Mouse (Mus musculus) frontal cortex, postnatal 10 days (tissue): Measurements from ENCODE around the gene Irak4.

ENCODE experiments used
- DNase-seq, 2 experiments: peaks; one replicate each; pipeline ENCODE4 v3.0.0; 2022; ENCODE audit warnings: low spot score in 2 of 2, mixed read lengths in 1 of 2

The Irak4 gene

DNA sequence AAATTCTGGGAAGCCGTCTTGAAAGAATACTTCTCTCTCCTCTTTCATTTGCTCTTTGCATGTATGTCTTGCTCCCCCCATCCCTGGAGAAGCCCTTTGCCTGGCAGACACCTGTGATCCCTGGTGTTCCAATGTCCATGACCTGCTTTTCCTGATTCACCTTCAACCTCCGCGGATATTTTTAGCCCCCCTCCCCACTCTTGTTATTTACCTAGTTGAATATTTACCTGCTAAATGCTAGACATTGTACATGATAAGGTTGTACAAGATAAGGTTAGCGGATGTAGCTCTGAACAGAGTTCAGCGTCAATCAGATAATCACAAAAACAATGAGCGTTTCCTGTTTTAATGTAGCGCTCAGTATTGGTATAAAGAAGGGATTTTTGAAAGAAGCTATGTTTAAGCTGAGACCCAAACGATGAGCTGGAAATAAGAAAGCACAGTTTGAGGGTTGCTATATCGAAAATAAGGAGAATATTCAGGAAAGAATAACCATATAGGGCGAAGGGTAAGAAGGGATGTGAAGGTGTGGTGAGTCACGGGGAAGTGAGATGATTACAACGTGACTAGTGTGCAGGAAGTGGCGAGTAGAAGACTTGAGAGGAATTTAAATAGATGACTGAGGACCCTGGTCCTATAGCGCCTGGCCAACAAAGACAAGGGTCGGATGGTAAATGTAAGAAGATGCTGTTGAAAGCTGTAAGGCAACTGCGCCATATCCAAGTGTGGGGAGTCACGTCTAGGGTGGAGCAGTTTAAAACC lies 15.6 kb downstream of the Irak4 start:
- no peak for DNase-seq

DNA sequence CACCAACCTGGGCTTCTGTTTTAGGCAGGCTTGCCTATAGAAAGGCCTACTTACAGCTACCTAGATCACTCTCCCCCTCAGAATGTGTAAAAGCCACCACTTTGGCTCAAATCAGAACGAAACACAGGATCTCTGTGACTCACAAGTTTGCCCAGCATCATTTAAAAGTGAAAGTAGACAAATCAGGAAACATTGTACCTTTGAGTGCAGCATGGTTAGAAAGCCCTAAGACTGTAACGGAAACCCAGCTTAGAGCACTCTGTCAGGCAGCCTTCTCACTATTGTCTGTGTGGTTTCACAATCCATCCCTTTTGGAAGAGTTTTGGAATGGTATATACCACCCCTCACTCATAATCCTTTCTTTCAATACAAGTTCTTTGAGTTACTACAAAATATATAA lies 21.5 kb downstream of the Irak4 start:
- no peak for DNase-seq

DNA sequence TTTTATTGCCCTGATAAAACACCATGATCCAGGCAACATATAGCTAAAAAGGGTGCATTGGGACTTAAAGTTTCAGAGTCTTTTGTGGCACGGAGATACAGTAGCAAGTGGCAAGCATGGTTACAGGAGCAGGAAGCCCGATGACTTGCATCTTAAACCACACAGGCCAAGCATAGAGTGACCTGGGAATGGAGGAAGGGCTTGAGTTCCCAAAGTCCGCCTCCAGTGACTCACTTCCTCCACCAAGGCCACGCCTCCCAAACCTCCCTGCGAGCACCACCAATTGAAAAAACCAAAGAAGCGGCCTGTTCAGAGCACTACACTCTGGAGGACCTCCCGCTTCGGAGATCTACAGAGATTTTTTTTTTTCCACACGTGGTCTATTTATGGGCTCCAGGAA lies 22.4 kb downstream of the Irak4 start:
- no peak for DNase-seq

DNA sequence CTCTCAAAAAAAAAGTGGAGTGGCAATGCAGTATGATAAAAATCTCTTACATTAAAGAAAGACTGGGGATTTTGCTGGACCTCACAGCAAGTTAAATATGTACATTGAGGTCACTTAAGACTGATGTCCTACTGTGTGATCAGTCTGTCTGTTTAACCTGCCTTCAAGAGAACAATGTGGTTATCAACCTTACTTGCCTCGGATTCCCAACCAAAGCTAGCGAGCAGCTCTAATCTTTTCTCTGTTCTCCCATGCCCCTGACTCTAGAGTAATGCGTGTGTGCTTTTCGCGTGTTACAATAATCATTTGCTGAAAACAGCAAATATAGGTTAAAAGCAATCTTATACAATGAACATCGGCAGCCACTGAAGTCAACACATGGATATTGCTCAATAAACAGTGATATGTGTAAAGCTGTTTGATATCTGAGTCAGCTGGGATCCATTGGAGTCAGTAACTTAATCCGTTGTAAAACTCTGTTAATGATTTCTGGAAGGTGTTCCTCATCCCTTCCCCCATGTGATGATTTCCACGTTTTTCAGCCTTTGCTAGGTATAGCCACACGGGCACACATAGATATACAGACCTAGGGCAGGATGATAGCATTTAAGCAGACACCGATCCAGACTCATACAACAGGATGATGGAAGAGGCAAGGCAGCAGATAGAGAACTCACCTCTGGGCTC lies 25.2 kb downstream of the Irak4 start:
- no peak for DNase-seq

DNA sequence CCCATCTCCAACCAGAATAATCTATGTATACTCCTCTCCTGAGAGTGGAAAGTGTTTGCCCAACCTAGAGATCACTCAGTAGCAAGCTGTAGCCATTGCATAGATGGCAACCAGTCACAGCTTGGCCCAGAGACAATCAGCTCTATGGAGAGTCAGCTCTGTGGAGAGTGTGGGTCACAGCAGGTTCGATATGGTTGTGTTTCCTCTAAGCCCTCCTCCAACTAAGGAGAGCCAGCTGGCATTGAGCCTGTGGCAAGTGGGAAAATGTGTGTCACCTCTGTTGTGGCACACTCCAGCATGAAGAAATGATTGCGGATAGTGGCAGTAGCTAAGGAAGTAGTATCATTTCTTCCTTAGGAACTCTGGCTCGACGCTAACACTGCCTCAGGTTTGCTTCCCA lies 28.1 kb downstream of the Irak4 start:
- DNase-seq: no peak

DNA sequence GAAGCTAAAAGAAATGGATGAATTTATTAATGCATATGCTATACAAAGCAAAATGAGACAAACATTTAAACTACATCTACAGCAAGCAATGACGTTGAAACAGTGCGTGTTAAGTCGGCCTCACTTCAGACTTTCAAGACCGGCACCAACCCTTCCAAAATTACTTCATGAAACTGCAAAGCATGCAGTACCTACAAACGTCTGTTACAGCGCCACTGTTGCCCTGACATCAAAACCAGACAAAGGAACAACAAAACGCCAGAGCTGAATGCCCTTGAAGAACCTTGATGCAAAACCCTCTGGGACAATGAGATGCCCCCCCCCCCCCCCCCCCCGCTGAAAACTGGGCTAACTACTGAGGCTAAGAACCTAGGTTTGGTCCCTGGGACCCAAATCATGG lies 29.3 kb downstream of the Irak4 start:
- DNase-seq: no peak

DNA sequence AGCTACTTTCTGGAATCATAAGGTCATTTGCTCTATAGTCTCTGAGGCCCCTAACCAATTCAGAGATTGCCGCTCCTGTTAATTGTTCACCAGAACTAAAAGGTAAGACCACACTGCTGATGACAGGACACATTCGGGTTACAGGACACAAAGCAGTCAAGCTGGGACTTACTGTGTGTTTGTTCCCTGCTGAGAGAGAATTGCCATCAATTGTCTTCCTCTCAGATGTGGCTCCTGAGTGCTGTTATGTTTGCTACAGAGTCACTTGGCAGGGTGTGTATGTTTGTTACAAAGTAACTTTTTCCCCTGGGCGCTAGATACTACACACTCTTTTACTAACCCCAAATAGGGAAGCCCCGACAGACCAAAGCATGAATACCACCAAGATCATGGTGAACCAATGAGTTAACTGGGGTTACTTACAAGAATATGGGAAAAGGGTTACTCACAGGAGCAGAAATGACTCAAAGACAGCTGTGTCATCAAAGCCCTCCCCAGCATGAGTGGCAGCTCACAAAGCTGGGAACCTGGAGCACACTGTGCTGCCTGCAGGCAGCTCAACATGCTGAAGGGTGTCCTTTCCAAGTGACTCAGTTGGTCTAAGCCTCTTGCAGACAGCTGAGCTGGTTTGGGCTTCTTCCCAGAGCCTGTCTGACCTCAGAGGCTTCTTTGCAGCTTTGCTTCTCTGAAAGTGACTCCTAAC lies 31.3 kb downstream of the Irak4 start:
- DNase-seq: no peak

DNA sequence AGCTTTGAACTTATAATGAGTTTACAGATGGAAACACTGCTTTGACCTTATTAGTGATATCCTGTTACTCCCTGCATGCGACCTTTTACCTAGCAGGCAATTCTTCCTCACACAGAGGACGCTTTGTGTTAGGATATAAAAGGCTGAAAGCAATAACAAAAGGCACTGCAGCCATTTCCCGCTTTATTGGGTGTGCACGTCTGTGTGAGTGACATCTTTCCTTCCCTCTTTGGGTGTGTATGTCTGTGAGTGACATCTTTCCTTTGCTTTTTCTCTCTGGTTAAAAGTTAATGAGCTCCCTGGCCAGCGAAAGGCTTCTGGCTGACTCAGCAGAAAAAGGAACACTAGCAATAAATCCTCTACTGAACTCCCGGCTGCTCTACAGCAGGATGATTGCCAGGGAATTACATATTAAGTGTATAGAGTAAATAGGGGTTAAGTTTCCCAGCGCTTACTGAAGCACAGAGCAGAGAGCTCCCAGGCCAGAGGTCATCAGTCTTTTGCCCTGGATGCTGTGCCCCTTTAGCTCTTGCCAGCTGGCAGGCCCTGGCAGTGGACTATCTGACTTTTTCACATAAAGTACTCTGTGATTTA lies 38.7 kb downstream of the Irak4 start:
- no peak for DNase-seq

DNA sequence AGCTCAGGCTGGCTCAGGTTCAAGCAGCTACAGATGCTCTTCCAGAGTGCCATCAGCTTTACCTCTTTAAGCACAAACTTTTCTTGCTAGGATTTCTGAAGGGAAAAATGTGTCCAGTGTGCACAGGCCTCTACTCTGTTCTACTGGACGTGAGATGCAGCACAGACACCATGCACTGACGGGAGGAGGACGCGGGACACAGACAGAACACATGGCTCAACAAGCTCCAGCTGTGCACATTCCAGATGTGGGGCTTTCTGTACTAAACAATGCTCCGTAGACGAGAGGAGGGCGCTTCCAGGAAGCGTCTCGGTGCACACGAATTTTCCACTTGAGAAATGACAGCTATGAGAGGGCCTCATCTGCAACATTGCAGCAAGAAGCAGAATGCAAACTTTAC lies 39.7 kb downstream of the Irak4 start:
- no peak for DNase-seq

DNA sequence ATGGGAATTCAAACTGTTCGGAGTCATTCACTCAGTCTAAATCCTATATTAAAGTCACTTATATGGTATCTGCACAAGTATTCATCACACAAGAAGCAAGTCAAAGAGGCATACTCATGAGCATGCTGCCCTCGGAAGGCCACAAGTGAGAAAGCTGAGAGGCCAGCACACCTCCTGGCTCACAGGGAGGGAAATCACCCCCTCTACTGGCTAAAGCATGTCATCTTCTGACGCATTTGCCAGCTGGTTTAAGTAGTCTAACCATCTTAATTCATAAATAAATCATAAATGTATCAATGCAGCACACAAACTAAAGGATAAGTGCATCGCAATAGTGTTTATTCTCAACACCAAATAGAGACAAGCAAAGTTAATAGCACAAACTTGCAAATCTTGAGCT lies 41.3 kb downstream of the Irak4 start:
- DNase-seq: no peak

DNA sequence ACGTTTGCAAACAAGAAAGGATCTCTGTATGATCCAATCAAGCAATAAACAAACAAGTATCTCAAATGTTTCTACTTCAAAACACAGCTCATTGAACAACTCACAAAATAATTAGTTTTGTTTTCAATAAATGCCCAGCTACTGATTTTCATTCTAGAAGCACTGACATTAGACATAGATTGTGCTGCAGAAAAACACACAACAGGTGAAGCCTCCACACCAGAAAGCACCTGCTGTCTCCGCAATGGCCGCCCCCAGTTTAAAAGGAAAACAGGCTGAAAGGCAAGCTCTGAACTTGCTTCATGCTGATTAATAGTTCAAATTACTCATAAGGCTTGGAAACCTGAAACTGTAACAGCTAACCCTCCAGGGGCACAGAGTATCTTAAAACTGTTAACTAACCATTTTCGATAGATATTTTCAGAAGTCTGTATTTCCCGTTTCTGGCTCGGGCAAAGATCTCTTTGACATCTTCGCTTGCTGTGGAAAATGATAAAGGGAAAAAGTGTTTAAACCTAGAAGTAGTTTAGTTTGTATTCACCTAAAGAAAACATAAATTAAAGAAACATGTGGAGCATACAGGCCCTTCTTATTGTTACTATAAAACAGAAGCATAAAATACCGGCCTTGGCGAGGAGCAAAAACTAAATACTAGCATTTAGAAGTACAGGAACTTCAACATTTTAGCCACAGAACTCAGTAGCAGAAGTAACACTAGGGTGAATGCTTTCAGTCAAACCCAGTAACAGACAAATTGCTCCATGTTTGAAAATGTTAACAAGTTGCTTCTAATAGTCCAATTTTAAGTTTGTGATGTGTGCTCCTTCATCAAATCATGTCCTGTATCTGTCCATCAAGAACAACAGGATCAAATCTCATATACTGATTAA lies 44.6 kb downstream of the Irak4 start:
- no peak for DNase-seq

DNA sequence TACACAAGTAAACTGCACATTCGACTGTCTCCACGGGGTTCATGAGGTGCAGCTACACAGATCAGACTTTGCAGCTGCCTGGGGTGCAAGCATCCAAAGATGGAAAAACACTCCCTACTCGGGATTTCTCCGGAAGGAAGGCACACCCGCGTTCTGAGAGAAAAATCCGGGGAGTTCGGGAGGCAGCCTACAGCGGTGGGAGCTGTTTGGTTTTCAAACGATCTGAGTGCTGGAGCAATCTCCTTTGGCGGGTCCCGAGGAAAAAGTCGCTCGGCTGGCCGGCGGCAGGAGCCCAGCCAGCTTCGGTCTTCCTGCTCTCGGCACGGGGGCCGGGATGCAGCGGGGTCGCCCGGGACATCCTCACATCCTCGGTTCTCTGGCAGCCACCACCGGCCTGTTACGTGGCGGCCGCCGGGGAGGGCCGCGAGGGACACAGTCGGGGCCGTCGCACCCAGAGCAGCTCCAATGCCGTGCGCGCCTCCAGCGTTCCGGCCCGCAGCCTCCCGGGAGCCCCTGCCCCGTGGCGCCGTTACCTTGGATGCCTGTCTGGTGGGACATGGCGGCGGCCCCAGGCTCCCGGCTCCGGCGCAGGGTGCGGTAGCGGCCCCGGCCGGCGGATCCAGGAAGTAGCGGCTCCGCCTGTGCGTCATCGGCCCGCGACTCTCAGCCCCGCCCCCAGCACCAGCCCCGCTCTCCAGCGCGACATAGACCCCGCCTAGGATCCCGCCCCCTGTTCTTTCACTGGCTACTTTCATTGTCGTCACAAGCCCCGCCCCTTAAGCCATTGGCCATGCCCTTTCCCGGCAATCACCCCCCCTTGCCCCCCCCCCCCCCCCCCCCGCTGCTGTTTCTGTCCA lies 46.0 kb downstream of the Irak4 start, which contains the start of gene Twf1:
TSS of gene Twf1 (minus strand) at position 671 of the 857 bp plus-strand sequence.
- peak; percentile 96 to 98 for DNase-seq

DNA sequence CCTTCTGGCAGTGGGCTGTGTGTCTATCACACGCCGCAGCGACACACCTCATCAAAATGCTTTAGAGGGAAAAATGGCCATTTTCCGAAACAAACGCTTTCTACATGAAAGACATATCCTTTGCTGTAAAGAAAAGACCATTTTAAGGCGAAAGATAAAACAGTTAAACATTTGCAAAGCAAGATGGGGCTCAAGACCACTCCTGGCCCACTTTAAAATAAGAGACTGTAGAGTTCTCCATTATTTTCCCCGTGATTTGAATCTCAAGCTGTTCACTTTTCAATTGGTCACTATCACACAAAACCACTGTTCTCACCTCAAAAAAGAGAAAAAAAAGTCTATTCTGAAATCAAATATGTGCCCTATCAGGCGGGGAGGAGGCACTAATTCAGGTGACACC lies 46.6 kb downstream of the Irak4 start:
- DNase-seq: no peak

DNA sequence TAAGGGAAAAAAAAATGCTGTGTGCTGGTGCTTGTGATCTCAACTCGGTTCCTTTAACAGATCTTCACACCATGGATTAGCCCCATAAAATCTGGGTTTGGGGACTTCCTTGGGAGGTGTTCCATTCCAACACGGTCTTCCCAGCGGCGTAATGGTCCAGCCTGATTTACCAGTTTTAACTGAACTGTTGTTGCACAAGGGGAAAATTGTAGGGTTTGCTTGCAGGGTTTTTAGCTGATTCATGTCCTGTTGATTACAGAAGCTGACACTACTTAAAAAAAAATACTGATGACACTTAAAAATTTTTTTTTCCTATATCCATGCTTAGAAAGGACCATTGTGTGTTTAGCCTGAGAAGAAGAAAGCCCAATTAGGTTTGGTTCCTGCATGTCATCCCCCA lies 47.9 kb downstream of the Irak4 start:
- no peak for DNase-seq

DNA sequence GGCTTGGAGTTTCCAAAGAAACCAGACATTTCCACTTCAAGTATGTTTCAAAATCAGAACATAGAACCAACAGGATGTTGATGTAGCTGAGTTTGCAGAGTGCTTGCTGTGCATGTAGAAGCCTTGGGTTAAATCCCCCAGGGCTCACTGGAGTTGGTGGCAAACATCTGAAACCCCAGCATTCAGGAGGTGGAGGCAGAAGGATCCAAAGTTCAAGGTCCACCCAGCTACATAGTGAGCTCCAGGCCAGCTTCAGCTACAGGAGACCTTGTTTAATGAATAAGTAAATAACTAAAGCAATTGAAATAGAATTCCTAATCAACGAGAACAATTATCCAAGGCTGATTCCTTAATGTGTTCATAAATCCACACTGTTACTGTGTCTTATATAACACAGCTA lies 50.1 kb downstream of the Irak4 start:
- DNase-seq: no peak

DNA sequence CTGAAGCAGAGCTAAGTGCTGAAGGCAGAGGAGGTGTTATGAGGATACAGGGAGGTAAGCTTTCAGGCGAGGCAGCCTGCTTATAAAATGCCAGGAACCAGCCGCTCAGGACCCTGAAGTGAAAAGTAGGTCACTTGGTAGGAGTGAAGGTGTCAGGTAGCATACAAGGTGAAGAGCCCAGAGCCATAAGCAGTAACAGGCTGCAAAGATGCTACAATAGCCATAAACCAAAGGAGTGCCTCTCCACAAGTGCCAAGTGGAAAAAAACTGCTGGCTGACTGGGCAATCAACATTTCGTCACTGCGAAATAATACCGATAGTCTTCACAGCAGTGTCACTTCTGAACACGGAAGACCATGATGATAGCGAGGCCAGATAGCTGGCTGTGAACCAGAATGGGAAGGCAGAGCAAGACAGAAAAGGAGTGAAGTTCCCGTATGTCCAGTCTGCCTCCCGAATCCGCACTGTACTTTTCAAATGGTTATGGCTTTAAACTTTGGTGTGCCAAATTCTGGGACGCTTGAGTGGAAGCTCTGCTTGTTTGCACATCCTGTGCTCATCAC lies 56.8 kb downstream of the Irak4 start:
- no peak for DNase-seq

DNA sequence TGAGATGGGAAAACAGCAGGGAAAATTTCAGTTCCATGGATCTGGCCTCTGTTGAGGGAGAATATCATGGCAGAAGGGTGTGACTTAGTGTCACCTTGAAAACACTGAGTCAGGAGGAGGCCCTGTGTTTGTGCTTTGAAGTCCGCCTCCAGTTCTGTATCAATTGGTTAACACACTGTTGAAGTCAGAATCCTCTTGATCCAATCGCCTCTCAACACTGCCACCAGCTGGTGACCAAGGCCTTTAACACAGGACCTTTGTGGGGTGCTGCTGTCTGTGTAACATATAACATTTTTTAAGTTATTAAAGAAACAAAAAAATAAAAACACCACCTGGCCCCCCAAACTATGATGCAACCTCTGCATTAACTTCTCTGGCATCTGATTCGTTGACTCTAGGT lies 57.9 kb downstream of the Irak4 start:
- DNase-seq: peak in 1 of 2 experiments; percentile 23

DNA sequence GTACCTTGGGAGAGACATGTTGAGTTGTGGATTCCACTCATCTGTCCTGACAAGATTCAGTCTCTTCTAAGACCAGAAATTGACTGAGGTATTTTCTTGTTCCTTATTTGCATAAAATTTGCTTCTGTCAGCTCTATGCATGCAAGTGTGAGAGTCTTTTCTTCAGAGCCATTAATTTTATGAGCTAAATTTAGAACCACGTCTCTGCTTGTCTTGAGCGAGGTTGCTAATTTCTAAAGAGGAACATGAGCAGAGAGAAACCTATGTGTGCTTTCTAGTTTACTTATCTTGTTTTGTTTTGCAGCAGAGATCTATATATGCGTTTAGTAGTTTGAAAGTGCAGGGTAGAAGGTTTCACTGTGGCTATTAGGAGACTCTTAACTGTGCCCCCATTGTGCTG lies 59.0 kb downstream of the Irak4 start:
- no peak for DNase-seq

DNA sequence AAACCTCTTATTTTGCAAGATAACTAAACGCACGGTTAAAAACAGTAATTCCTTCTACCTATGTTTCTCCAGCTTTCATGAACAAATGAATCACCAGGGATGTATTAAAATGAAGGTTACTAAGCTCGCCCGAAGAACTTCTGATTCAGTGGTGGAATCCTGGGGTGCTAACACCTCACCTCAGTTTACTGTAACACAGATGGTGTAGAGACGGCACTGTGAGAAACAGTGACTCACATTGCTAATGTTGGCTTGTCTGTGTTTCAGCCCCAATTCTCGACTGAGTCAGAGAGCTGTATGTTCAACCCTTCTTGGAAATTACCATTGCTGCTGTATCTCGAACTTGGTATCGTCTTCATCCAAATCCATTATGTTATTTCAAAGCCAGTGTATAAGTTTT lies 64.3 kb downstream of the Irak4 start:
- no peak for DNase-seq

DNA sequence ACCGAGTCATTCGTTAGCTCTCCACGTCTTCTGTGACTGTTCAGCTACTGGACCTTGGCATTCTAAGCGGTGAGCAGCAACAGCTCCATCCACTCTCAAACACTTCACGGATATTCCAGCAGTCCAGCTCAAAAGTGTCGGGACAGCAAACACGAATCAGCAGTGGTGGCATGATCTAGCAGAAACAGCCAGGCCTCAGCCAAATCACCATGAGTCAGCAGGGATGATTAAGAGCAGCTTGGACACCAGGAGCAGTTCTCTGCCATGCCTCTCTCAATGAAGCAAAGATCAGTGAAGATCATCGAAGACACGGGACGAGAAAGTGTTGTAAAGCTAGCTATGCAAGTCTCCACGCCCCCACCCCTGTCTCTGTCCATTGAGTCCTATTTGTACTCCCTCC lies 72.6 kb downstream of the Irak4 start:
- DNase-seq: no peak
